Mouse (Mus musculus) cerebellum, adult 2 months (tissue): ENCODE results near the gene Olfr1330.

Experiments
- CTCF ChIP-seq: fragments of 200-500 bp; IDR thresholded peaks from 2 replicates; pipeline ENCODE4 v1.5.1; 2011; ENCODE audit warnings: low read depth, mild to moderate bottlenecking, control low read depth, low read length, moderate library complexity, borderline replicate concordance; ENCODE audit not compliant: insufficient read depth
- POLR2A ChIP-seq: fragments of 200-500 bp; IDR thresholded peaks from 2 replicates; pipeline ENCODE4 v1.6.1; 2011; ENCODE audit warnings: low read length, control low read depth, borderline replicate concordance; ENCODE audit not compliant: insufficient read depth

DNA sequence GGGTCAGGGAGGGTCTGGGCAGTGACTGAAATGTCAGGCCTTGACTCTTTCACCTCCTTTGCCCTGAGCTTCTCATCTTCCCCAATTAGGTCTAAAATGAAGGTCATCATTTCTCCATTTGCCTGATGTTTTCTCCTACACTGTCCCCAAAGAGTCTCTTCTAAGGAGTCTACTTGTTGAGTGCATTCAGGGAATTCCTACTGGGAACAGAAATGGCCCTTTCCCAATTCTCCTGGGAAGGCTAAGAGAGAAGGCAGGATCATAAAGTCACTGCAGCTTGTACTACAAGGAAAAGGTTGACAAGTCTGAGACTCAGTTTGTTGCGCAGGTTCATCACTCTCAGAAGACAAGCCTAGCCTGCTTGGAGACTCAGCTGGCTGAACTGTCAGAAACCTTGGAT, 24.0 kb upstream of the Olfr1330 start, which contains the start of gene Olfr1331:
- TF ChIP-seq POLR2A, result no peak
- TF ChIP-seq CTCF, result no peak
